Mouse (Mus musculus) gastrocnemius, adult 18-20 months (tissue): ENCODE measurements around the gene Slc22a18. TPM values are rescaled to one million over a fixed set of nuclear protein-coding genes. Genes with fewer than 3 reads are reported as not detected.

Experiments used
- DNase-seq: peaks from one replicate; pipeline ENCODE4 v3.0.0; 2021; ENCODE audit warnings: low spot score
- total RNA-seq, 2 experiments: library from RNA; stranded (reverse); gene quantifications; 2 replicates each; pipeline ENCODE4 v1.2.3; 2021

Gene Slc22a18
- total RNA-seq, 2 experiments from 2014 or later = 0.17 to 0.32 TPM

DNA sequence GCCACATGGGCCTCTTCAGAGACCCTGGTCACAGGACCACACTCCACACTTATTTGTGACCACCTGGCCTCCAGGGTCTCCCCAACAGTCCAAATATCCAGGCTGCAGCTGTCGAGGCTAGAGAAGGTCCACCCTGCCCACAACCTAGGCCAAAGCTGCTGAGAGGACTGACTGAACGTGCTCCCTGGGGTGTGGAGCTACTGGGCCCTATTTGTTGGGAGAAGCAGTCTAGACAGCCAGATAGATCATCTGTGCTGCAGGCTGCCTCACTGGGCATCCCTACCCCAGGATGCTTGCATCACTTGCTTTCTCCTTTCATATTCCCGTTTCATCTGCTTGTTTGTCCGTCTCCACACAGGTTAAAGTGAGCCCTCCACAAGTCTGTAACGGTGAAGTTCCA, 11.0 kb upstream of the Slc22a18 start:
- no peak for DNase-seq

DNA sequence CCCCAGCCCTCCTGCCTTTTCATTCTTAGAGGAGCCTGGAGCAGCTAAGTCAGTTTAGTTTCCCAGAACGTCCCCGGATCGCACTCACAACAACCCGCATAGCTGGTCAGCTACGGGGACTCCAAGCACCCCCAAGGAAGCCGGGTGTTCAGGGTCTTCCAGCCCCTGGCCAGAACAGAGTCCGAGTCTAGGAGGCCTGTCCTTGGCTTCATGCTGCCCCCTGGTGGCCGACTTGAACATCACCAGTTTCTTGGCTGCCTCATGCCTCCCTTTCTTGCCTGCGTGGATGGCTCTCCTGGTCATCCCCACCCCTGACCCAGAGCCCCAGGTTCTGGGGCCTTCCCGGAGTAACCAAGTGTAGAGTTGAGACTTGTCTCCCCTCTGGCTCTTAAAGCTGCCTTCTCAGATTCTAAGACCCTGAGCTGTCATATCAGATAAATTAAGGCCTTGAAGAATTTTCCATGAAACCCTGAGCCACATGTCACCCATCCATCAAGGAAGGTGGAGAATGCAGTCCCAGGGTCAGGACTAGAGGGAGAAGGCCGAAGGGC, 9.6 kb upstream of the Slc22a18 start:
- DNase-seq = peak; percentile 82

DNA sequence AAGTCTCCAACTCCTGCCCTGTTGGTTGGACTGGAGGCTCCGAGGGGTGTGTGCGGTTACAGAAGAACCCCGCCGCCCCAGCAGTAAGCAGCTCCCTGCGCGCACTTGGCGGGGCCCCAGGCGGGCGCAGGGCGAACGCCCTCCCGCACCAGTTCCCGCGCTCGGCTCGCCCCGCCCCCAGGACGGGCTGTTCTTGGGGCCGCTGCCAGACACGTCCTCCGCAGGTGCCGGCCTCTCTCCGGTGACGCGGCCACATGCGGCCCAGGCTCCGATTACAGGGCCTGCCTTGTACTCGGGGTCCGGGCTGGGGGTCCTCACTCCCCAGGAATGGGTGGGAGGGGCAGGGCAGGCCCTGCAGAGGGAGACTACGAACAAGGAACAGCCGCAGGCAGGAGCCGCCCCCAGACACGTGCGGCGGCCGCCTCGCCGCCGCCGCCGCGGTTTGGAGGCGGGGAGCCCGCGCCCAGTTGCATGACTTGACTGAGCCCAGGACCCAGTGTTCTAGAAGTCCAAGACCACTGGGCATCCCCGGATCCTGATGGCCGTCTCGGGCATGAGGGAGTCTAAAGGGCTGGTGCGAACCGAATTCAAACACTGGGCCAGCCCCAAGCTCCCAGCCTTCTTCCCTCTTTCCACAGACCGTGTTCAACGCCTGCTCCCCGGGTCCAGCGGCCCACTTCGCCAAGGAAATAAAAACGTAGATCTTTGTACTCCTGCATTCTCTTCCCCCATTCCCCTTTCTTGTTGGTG, 8.6 kb upstream of the Slc22a18 start:
- DNase-seq = peak; percentile 39

DNA sequence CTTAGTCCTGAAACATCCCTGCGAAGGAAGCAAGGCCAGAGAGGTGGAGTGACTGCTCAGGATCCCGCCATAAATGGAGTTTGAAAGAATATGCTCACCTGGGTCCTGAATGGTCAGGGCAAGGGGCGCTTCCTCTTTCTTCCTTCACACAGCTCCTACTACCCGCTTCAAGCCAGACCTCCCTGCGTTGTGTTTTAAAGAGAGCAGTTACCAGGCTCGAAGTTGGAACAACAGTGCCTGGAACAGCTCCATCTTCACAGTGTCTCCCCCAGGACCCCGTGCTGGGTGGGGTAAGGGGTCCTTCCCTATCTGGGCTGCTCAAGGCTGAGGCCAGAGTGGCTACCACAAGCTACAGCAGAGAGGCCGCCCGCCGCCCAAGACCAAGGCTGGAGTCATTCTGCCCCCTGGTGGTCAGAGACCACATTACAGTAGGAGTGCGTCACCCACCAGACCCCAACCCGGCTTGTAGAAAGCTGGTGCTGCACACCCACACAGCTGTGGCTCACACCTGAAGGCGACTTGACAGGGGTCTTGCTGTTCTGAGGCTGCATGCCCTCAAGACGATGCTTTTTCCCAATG, 7.3 kb upstream of the Slc22a18 start:
- peak; percentile 85 for DNase-seq

DNA sequence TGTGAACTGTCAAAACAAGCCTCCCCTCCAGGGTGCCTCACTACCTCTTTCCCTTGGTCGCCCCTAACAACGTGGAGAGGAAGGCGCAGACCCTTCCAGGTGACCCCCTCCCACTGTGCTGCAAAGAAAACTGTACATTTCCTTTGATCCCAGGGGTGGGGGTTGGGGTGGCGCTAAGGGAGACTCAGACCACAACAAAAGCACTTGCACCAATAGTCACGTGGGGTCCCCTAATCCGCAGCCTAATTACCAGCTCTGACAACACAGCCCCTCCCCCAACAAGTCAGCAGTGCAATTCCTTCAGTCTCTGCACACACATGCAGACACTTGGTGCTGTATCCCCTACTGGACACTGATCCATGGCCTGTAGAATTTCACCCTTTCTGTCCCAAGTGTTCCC, 5.8 kb upstream of the Slc22a18 start:
- DNase-seq = no peak

DNA sequence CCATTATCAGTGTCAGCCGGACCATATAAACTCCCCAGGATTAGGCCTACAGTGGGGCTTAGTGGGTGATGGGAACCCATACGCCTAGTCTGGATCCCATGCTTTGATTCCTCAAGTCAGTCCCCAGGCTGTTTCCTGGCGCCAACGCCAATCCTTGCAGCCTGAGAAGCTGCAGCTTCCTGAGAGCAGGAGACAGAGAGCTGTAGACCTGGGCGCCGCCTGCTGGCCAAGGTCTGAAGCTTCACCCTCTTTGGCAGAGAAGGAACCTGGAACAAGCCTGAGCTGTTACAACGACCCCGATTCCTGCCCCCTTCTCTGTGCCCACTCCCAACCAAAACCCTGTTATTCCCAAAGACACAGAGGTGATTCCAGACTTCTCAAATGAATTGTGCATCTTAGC, 3.6 kb upstream of the Slc22a18 start:
- DNase-seq = peak; percentile 76

DNA sequence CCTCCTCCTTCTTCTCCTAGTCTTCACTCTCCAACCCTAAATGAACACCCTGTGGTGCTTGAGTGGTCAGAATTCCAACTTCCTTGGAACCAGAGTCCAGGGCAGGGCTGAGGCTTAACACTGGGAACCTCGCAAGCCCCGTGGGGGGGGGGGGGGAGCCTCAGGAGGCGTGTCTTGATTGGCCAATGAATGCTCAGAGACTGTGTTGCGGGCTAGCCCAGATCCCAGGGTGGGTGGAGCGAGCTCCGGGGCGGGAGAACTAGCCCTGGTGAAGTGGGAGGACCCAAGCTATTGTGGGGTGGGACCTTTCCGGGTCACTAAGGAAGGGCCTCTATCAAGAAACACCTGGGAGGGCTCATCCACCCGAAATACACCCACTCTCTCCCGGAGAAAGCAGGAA, 1.3 kb downstream of the Slc22a18 start:
- no peak for DNase-seq

DNA sequence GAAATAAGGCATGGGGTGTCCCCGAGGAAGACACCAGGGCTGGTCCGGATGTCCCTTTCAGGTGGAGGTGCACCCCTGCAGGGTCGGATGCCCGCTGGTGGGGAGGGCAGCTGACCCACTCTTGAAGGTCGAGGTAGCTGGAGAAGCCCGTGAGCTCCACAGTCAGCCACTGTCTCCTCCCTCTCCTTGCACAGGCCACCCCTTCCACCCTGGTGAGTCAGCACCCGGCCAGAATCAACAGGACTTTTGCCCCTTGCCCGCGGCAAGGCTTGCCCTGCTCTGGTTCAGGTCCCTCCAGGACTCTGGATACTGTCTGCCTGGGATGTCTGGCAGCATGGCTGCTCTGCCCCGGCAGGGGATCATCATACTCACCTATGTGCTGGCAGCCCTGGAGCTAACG, 2.3 kb downstream of the Slc22a18 start:
- no peak for DNase-seq

DNA sequence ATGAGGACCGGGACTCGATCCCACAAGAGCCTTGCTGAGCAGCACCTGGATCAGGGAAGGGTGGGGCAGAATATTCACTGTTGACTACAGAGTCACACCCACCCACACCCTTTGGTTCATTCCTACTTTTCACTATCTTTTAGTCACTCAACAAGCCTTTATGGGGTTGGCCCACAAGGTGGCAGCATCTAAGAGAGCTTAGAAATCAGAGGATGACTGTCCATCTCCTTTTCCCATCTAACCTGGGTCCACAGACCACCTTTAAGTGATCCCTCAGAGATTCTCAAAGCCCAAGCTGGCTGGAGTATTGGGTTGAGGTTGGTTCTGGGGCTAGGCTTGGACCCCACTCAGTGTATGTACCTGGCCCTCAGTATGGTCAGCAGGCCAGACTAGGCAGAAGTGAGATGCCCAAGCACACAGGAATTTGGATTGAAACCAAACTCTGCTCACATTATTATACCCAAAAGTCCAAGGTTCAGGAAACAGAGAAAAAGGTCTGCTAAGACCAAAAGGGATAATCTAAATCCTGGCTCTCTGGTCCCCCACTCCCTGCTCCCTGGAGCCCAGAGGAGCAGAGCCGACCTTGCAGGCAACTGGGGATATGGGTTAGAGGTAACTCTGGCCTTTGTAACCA, 3.3 kb downstream of the Slc22a18 start:
- DNase-seq = no peak

DNA sequence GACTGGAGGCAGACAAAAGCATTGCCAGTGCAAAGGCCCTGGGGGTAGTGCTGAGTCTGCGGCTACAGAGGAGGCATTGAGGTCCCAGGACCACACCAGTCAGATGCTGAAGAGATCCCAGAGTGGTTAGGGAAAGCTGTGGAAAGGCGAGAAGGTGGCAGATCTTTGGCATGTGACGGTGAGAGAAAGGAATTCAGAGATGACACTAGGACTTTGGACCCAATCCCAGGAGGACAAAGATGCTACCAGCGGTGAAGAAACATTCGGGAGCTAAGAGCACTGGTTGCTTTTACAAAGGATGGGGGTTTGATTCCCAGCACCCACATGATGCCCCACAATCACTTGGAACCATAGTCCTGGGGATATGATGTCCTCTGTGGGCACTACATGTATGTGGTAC, 4.3 kb downstream of the Slc22a18 start:
- DNase-seq = no peak

DNA sequence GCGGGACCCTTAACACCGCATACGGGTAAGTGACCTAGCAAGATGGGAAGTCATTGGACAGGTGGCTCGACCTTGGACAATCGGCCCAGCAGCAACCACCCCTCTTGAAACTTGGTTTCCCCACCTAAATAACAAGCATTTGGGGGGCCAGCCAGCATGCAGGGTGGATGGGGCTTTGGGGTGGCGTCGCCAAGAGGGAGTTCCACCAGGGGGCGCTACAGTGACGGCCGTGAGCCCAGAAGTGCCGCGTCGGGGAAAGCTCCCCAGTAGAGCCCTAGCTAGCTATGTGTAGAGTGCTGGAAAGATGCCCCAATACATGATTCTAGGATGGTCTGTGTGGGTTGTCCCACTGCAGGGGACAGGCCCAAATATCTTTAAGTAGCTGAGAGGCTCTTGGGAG, 7.0 kb downstream of the Slc22a18 start:
- DNase-seq = peak; percentile 55

DNA sequence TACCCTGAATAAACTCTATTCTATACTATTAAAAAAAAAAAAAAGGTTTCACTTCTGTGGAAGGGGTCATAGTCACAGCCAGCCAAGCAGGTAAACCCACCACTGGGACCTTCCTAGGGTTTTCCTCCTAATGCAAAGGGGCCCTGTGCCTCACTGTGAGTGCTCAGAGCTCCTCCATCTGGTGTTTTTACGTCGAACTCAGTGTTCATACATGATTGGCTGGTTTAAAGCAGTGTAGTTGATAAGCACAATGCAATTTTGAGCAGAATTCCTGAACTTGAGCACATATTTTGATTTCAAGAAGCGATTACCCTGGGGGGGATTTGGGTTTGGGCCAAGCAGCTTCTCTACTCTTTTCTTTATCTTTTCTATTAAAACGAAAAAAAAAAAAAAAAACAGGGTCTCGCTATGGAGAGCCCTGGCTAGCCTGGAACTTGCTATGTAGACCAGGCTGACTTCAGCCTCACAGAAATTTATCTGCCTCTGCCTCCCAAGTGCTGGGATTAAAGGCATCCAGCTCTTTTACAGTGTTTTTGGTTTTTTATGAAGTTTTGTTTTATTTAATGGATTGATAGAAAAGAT, 8.4 kb downstream of the Slc22a18 start:
- DNase-seq = no peak

DNA sequence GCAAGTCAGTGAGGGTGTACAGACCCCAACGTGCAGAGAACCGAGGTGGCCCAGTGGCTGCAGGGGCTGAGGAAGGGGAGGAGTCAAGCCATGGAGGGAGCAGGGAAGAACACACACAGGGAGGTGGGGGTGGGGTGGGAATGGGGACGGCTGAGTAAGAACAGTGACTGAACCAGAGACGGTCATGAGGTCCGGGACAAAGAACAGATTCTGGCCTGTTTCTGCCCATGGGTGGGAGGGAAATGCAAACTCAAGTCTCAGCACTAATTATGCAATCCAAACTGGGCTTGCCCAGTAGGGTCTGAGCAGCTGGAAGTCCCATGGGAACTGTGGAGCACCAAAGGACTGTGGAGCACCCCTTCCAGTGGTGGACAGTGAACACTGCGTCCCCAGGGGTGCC, 9.0 kb downstream of the Slc22a18 start:
- DNase-seq = no peak

DNA sequence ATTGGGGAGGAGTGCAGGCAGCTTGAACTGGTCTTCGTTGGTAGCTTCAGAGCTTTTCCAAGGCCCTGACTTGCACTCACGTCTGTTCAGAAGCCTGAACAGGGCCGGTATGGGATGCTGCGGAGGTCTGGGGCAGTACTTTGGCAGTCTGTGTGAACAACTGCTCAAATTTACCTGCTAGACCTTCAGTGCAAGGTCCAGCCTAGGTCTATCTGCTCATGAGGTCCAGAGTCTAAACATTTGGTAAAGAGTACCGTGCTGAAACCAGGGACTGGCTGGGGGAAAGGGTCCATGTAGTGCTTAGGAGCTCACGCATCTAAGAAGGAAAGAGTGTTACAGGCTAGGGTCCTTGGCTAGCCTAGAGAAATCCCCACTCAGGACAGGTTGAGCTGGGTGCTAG, 16.2 kb downstream of the Slc22a18 start:
- no peak for DNase-seq

DNA sequence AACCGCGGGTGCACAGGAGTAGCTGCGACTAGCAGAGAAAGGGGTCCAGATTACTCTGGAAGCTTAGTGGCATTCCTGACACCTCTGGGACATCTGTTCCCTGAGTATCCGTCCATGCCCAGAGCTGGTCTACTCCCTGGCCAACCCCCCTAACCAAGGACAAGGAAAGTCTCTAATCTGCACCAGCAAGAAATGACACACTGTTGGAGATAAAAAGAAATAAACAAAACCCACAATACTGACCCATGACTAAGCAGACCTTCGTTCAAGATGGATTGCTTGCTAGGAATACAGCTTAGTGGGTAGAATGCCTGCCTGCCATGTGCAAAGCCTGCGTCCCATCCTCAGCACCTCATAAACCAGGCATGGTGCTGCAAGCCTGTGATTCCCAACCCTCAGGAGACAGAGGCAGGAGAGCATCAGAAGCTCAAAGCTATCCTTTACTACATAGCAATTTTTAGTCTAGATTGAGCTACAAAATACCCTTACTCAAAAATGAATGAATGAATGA, 20.1 kb downstream of the Slc22a18 start:
- no peak for DNase-seq

DNA sequence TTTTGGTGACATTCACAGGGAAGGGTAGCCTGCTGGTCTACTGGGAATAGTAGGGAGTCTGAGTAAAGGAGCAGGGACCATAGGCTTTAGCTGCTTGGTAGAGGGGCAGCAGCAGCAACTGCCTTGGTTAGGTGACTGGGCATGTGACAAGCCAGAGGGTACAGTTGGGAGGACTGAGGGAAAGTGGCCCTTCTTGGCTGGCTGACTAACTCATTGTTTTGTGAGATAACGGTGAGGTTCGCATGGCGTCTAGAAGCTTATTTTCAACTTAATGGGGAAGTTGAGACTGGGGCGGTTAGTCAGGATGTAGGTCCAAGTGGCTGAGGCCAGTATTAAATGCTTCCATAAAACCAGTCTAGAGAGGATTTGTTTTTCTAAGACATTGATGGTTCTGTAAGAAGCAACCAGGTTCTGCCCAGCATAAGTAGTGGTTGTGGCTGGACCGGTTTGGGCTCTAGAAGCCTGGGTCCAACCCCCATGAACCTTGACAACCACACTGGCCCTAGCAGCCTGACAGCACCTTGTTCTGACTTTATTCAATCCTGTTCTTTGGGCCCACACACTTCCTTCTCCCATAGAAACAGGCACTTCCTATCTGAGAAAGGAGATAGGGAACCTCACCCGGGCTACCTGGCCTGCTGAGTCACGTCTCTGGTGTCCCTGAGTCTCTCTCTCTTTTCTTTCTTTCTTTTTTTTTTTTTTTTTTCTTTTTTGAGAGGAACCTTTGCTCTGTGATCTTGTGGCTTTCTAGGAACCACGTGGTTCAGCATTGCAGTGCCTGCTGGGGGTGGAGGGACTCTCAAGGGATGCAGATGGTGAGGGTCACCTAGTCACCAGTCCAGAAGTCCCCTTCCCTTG, 21.8 kb downstream of the Slc22a18 start:
- DNase-seq = no peak

DNA sequence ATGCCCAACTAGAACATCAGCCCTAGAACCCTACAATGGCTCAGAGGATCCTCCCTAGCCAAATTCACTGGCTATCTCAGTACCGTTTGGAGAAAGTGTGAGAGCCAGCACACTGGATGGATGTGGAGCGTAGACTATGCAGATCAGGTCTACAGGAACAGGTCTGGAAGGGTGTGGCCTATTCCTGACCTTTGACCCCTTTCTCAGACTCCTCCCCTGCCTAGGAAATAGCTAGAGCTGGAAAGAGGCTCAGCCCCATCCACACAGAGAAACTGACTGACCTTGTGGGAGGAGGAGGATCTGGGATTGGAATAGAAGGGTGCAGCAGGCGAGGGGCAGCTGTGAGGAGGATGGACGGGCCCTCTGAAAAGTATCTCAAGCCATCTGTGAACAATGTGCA, 25.0 kb downstream of the Slc22a18 start:
- DNase-seq = no peak

DNA sequence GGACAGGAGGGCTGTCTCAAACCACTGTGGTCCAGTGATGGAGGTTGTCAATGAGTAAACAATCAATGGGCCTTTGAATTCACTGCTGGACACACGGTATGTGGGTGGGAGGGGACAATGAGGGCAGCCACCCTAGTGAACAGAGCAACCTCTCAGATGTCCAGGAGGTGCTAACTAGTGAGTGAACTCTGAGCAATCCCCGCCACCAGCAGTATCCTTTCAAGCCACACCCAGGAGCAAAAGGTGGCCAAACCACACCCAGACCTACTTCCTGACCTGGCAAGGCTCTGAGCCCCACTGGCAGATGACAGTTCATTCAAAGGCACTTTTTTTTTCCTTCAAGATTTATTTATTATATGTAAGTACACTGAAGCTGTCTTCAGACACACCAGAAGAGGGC, 27.4 kb downstream of the Slc22a18 start:
- DNase-seq = no peak

DNA sequence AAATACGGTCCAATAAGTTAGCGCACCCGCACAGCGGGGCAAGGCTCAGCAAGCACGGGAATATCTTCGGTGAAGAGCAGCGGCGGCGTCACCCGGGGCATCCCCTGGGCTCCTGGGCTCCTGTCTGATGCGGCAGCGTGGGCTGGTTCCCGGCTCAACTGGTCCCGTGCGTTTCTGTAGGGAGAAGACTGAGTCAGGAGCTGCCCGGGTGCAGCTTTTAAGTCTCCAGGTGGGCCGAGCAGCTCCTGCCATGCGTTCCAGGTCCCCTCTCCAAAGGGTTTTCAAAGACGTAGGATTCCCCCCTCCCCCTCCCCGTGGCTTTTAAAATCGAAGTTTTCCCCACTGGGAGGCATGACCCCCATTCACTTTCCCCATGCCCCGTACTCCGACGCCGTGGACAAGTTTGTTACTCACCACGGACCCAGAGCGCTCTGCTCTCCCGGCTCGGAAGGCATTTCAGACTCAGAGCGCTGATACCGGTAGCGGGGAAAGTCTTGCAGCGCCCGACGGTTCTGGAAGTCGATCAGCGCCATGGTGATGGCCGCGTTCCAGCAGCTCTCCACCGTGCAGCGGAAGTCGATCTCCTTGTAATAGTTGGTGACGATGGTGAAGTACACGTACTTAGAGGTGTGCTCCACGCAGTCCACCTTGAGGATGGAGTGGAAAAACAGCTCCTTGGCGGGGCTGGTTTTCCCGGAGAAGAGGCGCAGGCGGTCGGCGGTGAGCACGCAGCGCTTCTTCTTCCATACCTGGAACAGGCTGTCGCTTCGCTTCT, 28.3 kb downstream of the Slc22a18 start:
- DNase-seq = peak; percentile 19

DNA sequence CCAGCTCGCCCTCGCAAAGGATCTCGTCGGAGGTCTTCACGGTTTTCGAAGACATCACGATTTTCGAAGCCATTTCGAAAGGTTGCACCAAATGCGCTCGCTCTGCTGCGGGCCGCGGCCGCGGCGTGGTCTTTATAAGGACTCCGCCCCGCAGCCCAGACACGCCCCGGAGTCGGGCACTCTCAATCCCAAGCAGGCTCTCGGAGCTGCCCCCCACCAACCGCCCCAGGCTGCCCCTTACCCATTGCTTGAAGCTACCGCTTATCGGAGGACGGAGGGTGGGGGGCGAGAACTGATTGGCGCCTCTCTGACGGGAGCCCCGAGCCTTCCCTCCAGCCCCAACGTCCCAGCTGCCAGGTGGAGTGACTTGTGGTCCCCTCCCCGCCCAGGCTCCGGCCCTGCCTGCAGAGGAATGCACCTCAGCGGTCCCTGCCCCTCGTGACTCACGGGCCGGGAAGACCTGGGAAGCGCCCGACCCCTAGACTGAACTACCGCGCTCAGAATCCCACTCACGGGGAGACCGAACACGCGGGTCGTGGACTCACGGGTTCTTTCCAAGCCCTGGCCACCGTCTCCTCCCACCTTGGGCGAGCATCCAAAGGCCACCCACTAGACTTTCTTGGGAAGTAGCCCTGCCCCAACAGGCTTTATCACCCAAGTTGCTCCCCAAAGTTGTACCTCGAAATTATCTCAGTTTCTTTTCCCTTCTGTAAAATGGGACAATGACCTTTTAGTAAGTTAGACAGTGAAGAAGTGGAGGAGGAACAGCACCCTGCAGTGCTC, 29.1 kb downstream of the Slc22a18 start, which contains the start of gene Phlda2:
TSS of gene Phlda2 (minus strand) at position 733 of the 783 bp plus-strand sequence.
- no peak for DNase-seq
